Mouse (Mus musculus) MEL (cell line): Measurements from ENCODE around the gene Olfr1412. TPM values are rescaled to one million over a fixed set of nuclear protein-coding genes. Genes with fewer than 3 reads are reported as not detected.

Source experiments
- DNase-seq: peaks from one replicate; pipeline ENCODE4 v3.0.0; 2011; ENCODE audit warnings: low read depth, low spot score
- H3K27ac ChIP-seq: 2 replicates; pipeline ENCODE4 v1.5.1; 2012; ENCODE audit warnings: low read depth, mild to moderate bottlenecking, control low read depth, low read length, moderate library complexity; ENCODE audit not compliant: control insufficient read depth
- H3K27me3 ChIP-seq, 2 experiments: fragments of 150-350 bp in 1 of 2; sonication (generic) in 1 of 2; 2 replicates each; pipeline ENCODE4 v1.6.1; 2012; ENCODE audit warnings: low read length in 2 of 2, mild to moderate bottlenecking in 2 of 2, improper control_type of control experiment in 1 of 2, moderate library complexity in 1 of 2; ENCODE audit not compliant: insufficient read depth in 2 of 2, control insufficient read depth in 1 of 2
- H3K36me3 ChIP-seq, 2 experiments: 2 replicates each; pipeline ENCODE4 v1.6.1; 2012 to 2014; ENCODE audit warnings: low read length in 2 of 2, improper control_type of control experiment in 1 of 2, inconsistent platforms in 1 of 2, mild to moderate bottlenecking in 1 of 2; ENCODE audit not compliant: insufficient read depth in 2 of 2, control insufficient read depth in 1 of 2
- H3K4me1 ChIP-seq, 2 experiments: fragments of 150-350 bp in 1 of 2; sonication (generic) in 1 of 2; 2 replicates each; pipeline ENCODE4 v1.6.1; 2012; ENCODE audit warnings: low read length in 2 of 2, improper control_type of control experiment in 1 of 2, mild to moderate bottlenecking in 1 of 2; ENCODE audit not compliant: insufficient read depth in 2 of 2, control insufficient read depth in 1 of 2
- H3K4me3 ChIP-seq, 2 experiments: fragments of 150-350 bp in 1 of 2; sonication (generic) in 1 of 2; 2 replicates each; pipeline ENCODE4 v1.5.1; 2012; ENCODE audit warnings: low read depth in 2 of 2, low read length in 2 of 2, mild to moderate bottlenecking in 2 of 2, moderate library complexity in 2 of 2, control low read depth in 1 of 2, improper control_type of control experiment in 1 of 2; ENCODE audit not compliant: control insufficient read depth in 1 of 2, insufficient read depth in 1 of 2
- H3K79me2 ChIP-seq: 2 replicates; pipeline ENCODE4 v1.6.1; 2012; ENCODE audit warnings: mild to moderate bottlenecking, low read length, moderate library complexity; ENCODE audit not compliant: control insufficient read depth, poor library complexity, insufficient read depth
- H3K9ac ChIP-seq: 2 replicates; pipeline ENCODE4 v1.6.1; 2012; ENCODE audit warnings: low read depth, mild to moderate bottlenecking, control low read depth, low read length, moderate library complexity; ENCODE audit not compliant: control insufficient read depth, poor library complexity, severe bottlenecking
- H3K9me3 ChIP-seq: fragments of 150-350 bp; sonication (generic); replicated peaks from 2 replicates; pipeline ENCODE4 v1.6.1; 2012; ENCODE audit warnings: mild to moderate bottlenecking, low read length, improper control_type of control experiment, moderate library complexity; ENCODE audit not compliant: insufficient read depth
- CHD1 ChIP-seq: IDR thresholded peaks from 2 replicates; pipeline ENCODE4 v1.6.1; 2012; ENCODE audit warnings: low read depth, mild to moderate bottlenecking, inconsistent platforms, low read length, improper control_type of control experiment
- CTCF ChIP-seq, 3 experiments: IDR thresholded peaks in 2 of 3; conservative IDR thresholded peaks in 1 of 3; 2 replicates each; pipeline ENCODE4 v1.5.1; 2011 to 2012; ENCODE audit warnings: low read length in 3 of 3, low read depth in 2 of 3, mild to moderate bottlenecking in 2 of 3, improper control_type of control experiment in 1 of 3, inconsistent platforms in 1 of 3, mixed read lengths in 1 of 3, moderate library complexity in 1 of 3; ENCODE audit not compliant: control insufficient read depth in 1 of 3, insufficient read depth in 1 of 3, poor library complexity in 1 of 3, severe bottlenecking in 1 of 3
- EP300 ChIP-seq, 2 experiments: IDR thresholded peaks; 2 replicates each; pipeline ENCODE4 v1.6.1; 2011; ENCODE audit warnings: improper control_type of control experiment in 2 of 2, low read length in 2 of 2, low read depth in 1 of 2, mild to moderate bottlenecking in 1 of 2
- ETS1 ChIP-seq: IDR thresholded peaks from 2 replicates; pipeline ENCODE4 v1.6.1; 2012; ENCODE audit warnings: low read depth, mild to moderate bottlenecking, inconsistent platforms, low read length, improper control_type of control experiment, moderate library complexity
- GABPA ChIP-seq: IDR thresholded peaks from 2 replicates; pipeline ENCODE4 v1.6.1; 2012; ENCODE audit warnings: low read depth, mild to moderate bottlenecking, inconsistent platforms, low read length, improper control_type of control experiment, moderate library complexity
- GATA1 ChIP-seq: IDR thresholded peaks from 2 replicates; pipeline ENCODE4 v1.6.1; 2011; ENCODE audit warnings: low read depth, low read length, improper control_type of control experiment
- JUND ChIP-seq: IDR thresholded peaks from 2 replicates; pipeline ENCODE4 v1.6.1; 2011; ENCODE audit warnings: low read depth, mild to moderate bottlenecking, improper control_type of control experiment, low read length
- KAT2A ChIP-seq: conservative IDR thresholded peaks from 2 replicates; pipeline ENCODE4 v1.6.1; 2012; ENCODE audit warnings: low read depth, low read length, improper control_type of control experiment, inconsistent platforms
- MAZ ChIP-seq: IDR thresholded peaks from 2 replicates; pipeline ENCODE4 v1.6.1; 2012; ENCODE audit warnings: low read depth, mild to moderate bottlenecking, inconsistent platforms, low read length, improper control_type of control experiment
- MXI1 ChIP-seq: IDR thresholded peaks from 2 replicates; pipeline ENCODE4 v1.6.1; 2011; ENCODE audit warnings: mild to moderate bottlenecking, low read depth, low read length, improper control_type of control experiment
- MYB ChIP-seq: IDR thresholded peaks from 2 replicates; pipeline ENCODE4 v1.6.1; 2011; ENCODE audit warnings: mild to moderate bottlenecking, low read depth, low read length, improper control_type of control experiment
- MYC ChIP-seq: IDR thresholded peaks from 2 replicates; pipeline ENCODE4 v1.6.1; 2011; ENCODE audit warnings: low read depth, mild to moderate bottlenecking, low read length, improper control_type of control experiment, moderate library complexity
- NRF1 ChIP-seq: IDR thresholded peaks from 2 replicates; pipeline ENCODE4 v1.6.1; 2014; ENCODE audit warnings: low read depth, mild to moderate bottlenecking, inconsistent platforms, low read length, improper control_type of control experiment, moderate library complexity; ENCODE audit not compliant: poor library complexity, insufficient read depth, severe bottlenecking
- POLR2AphosphoS2 ChIP-seq: IDR thresholded peaks from 2 replicates; pipeline ENCODE4 v1.6.1; 2011; ENCODE audit warnings: low read length, improper control_type of control experiment
- RAD21 ChIP-seq: IDR thresholded peaks from 2 replicates; pipeline ENCODE4 v1.6.1; 2011; ENCODE audit warnings: mild to moderate bottlenecking, low read depth, low read length, improper control_type of control experiment
- RCOR1 ChIP-seq: IDR thresholded peaks from 2 replicates; pipeline ENCODE4 v1.6.1; 2012; ENCODE audit warnings: low read depth, mild to moderate bottlenecking, inconsistent platforms, low read length, improper control_type of control experiment
- SMC3 ChIP-seq: IDR thresholded peaks from 2 replicates; pipeline ENCODE4 v1.6.1; 2011; ENCODE audit warnings: low read depth, low read length, improper control_type of control experiment
- TAL1 ChIP-seq: IDR thresholded peaks from 2 replicates; pipeline ENCODE4 v1.6.1; 2012; ENCODE audit warnings: mild to moderate bottlenecking, inconsistent platforms, low read length, moderate library complexity, mixed read lengths
- TBP ChIP-seq: IDR thresholded peaks from 2 replicates; pipeline ENCODE4 v1.8.0; 2011; ENCODE audit warnings: low read depth, low read length, improper control_type of control experiment
- TCF12 ChIP-seq: IDR thresholded peaks from 2 replicates; pipeline ENCODE4 v1.6.1; 2014; ENCODE audit warnings: low read depth, mild to moderate bottlenecking, inconsistent platforms, low read length, improper control_type of control experiment, moderate library complexity
- USF1 ChIP-seq: IDR thresholded peaks from 2 replicates; pipeline ENCODE4 v1.6.1; 2014; ENCODE audit warnings: low read depth, mild to moderate bottlenecking, inconsistent platforms, low read length, improper control_type of control experiment, moderate library complexity
- ZKSCAN1 ChIP-seq: IDR thresholded peaks from 2 replicates; pipeline ENCODE4 v1.6.1; 2012; ENCODE audit warnings: low read depth, mild to moderate bottlenecking, inconsistent platforms, low read length, improper control_type of control experiment, moderate library complexity
- ZMIZ1 ChIP-seq: IDR thresholded peaks from 2 replicates; pipeline ENCODE4 v1.6.1; 2012; ENCODE audit warnings: low read depth, mild to moderate bottlenecking, inconsistent platforms, low read length, improper control_type of control experiment, moderate library complexity
- ZNF384 ChIP-seq: IDR thresholded peaks from 2 replicates; pipeline ENCODE4 v1.6.1; 2012; ENCODE audit warnings: low read depth, mild to moderate bottlenecking, inconsistent platforms, low read length, improper control_type of control experiment
- polyA plus RNA-seq, 2 experiments: library from polyadenylated mRNA; stranded (reverse) in 1 of 2; unstranded in 1 of 2; fragments of >175 nt in 1 of 2; fragments of >200 nt in 1 of 2; gene quantifications; 2 replicates each; pipeline versions ENCODE4 v1.2.1 to v1.2.4; 2012; ENCODE audit warnings: low replicate concordance in 2 of 2, low read depth in 1 of 2; ENCODE audit not compliant: insufficient read length in 2 of 2, insufficient read depth in 1 of 2, missing spikeins in 1 of 2
- total RNA-seq: library from RNA; depleted of rRNA; stranded (reverse); fragments of 300-350 nt; gene quantifications from 2 replicates; pipeline ENCODE4 v1.2.3, GENCODE M21; 2012

The Olfr1412 gene
- total and polyA plus RNA-seq, 3 experiments: not detected

- DNase-seq: no peak
- TF ChIP-seq KAT2A: no peak
- no peak for TF ChIP-seq RAD21
- no peak for TF ChIP-seq ETS1
- TF ChIP-seq ZNF384: no peak
- no peak for TF ChIP-seq JUND
- no peak for TF ChIP-seq ZKSCAN1
- TF ChIP-seq CTCF (IDR thresholded peaks at IDR 0.05 in 2 of 3, conservative IDR thresholded peaks at IDR 0.05 in 1 of 3; ENCODE audit: control insufficient read depth in 1 of 3, insufficient read depth in 1 of 3, low read depth in 2 of 3, low read length in 3 of 3, poor library complexity in 1 of 3, severe bottlenecking in 1 of 3): no peak
- TF ChIP-seq EP300 (IDR thresholded peaks at IDR 0.05; ENCODE audit: low read depth in 1 of 2, low read length in 2 of 2): no peak
- TF ChIP-seq GABPA: no peak
- TF ChIP-seq SMC3: no peak
- TF ChIP-seq RCOR1: no peak
- no peak for TF ChIP-seq CHD1
- TF ChIP-seq NRF1: no peak
- TF ChIP-seq GATA1: no peak
- TF ChIP-seq ZMIZ1: no peak
- Histone ChIP-seq H3K27ac (no peak overlapping the region), H3K4me3 (no peak overlapping the region), H3K36me3 (peaks cover 2 to 14% of the 10 kb centered on the region in 2 experiments; a peak in 3 of 4 replicates), H3K9me3 (no peaks in the 10 kb centered on the region), H3K79me2 (peaks cover 30% of the 10 kb centered on the region), H3K9ac (no peak overlapping the region), H3K4me1 (peaks cover 0 to 18% of the 10 kb centered on the region in 2 experiments; a peak in 3 of 4 replicates), H3K27me3 (no peaks in the 10 kb centered on the region)
Observed at GRCm38 (mm10) chr1:92638736-92639135, 53.2 kb downstream of the Olfr1412 start.

GRCm38 (mm10) chr1:92640393-92640792 lies 54.8 kb downstream of the Olfr1412 start:
- Histone ChIP-seq H3K27me3 (no peaks in the 10 kb centered on the region), H3K4me1 (peaks cover 0 to 18% of the 10 kb centered on the region in 2 experiments; a peak in 3 of 4 replicates), H3K27ac (no peak overlapping the region), H3K36me3 (peaks cover 2 to 14% of the 10 kb centered on the region in 2 experiments; a peak in 3 of 4 replicates), H3K79me2 (peaks cover 30% of the 10 kb centered on the region), H3K9me3 (no peaks in the 10 kb centered on the region), H3K9ac (peak overlapping the region; percentile 82), H3K4me3 (peak overlapping the region; percentile 73 to 81)
- TF ChIP-seq POLR2AphosphoS2 (no peak), CTCF (IDR thresholded peaks at IDR 0.05 in 2 of 3, conservative IDR thresholded peaks at IDR 0.05 in 1 of 3; ENCODE audit: control insufficient read depth in 1 of 3, insufficient read depth in 1 of 3, low read depth in 2 of 3, low read length in 3 of 3, poor library complexity in 1 of 3, severe bottlenecking in 1 of 3) (no peak), MYB (no peak), MXI1 (no peak), TAL1 (no peak), USF1 (no peak), NRF1 (no peak), EP300 (IDR thresholded peaks at IDR 0.05; ENCODE audit: low read depth in 1 of 2, low read length in 2 of 2) (no peak), MYC (no peak), MAZ (no peak), RCOR1 (no peak), TBP (no peak), TCF12 (no peak), ZKSCAN1 (no peak), ZMIZ1 (no peak)
- DNase-seq: peak; percentile 38
